Mouse (Mus musculus) embryonic facial prominence, embryonic 11.5 days (tissue): ENCODE measurements around the gene Npr3. TPM values are rescaled to one million over a fixed set of nuclear protein-coding genes. Genes with fewer than 3 reads are reported as not detected.

ENCODE experiments used
- ATAC-seq: fragments of 200-750 bp; cut with Nextera tagmentation; replicated peaks from 2 replicates; pipeline ENCODE4 v1.8.0; 2017; ENCODE audit warnings: low read depth; ENCODE audit not compliant: insufficient number of reproducible peaks, low FRiP score, low TSS enrichment
- DNase-seq: peaks from one replicate; pipeline ENCODE4 v3.0.0-alpha.2; 2015; ENCODE audit warnings: low spot score
- H3K27ac ChIP-seq: fragments of 300-500 bp; sonication (generic); replicated peaks from 2 replicates; pipeline ENCODE4 v1.5.1; 2014; ENCODE audit warnings: mild to moderate bottlenecking, low read depth, low read length, control low read depth
- H3K27me3 ChIP-seq: fragments of 300-500 bp; sonication (generic); 2 replicates; pipeline ENCODE4 v1.6.1; 2014; ENCODE audit warnings: mild to moderate bottlenecking, low read length, moderate library complexity, mixed read lengths; ENCODE audit not compliant: control insufficient read depth, insufficient read depth
- H3K36me3 ChIP-seq: fragments of 300-500 bp; sonication (generic); replicated peaks from 2 replicates; pipeline ENCODE4 v1.6.1; 2014; ENCODE audit warnings: low read depth, mild to moderate bottlenecking, low read length, moderate library complexity, mixed read lengths; ENCODE audit not compliant: control insufficient read depth, insufficient read depth
- H3K4me1 ChIP-seq: fragments of 300-500 bp; sonication (generic); 2 replicates; pipeline ENCODE4 v1.6.1; 2014; ENCODE audit warnings: low read length, mixed read lengths; ENCODE audit not compliant: control insufficient read depth, insufficient read depth
- H3K4me2 ChIP-seq: fragments of 300-500 bp; sonication (generic); 2 replicates; pipeline ENCODE4 v1.6.1; 2014; ENCODE audit warnings: low read depth, mild to moderate bottlenecking, control low read depth, low read length, moderate library complexity
- H3K4me3 ChIP-seq: fragments of 300-500 bp; sonication (generic); 2 replicates; pipeline ENCODE4 v1.5.1; 2014; ENCODE audit warnings: low read depth, low read length, control low read depth
- H3K9ac ChIP-seq: fragments of 300-500 bp; sonication (generic); replicated peaks from 2 replicates; pipeline ENCODE4 v1.6.1; 2014; ENCODE audit warnings: mild to moderate bottlenecking, control low read depth, low read length
- H3K9me3 ChIP-seq: fragments of 300-500 bp; sonication (generic); replicated peaks from 2 replicates; pipeline ENCODE4 v1.6.1; 2016; ENCODE audit warnings: mild to moderate bottlenecking, low read length, inconsistent platforms, mixed read lengths; ENCODE audit not compliant: control insufficient read depth
- WGBS: fragments of 180-500 bp; shearing (Covaris S2); extraction: QIAGEN DNeasy Blood & Tissue Kit; methylation state at CpG from one replicate; pipeline ENCODE4 v1.1.7; 2014; 5-methylcytosine and 5-hydroxymethylcytosine counted together
- polyA plus RNA-seq: library from polyadenylated mRNA; unstranded; fragments of >200 nt; fragmentation: Nextera tagmentation; extraction: Ambion mirVana; gene quantifications from 2 replicates; pipeline ENCODE4 v1.2.1, GENCODE M21; 2014

Gene Npr3
- polyA plus RNA-seq, 1 experiment from 2014 or later = 5.4 TPM

DNA sequence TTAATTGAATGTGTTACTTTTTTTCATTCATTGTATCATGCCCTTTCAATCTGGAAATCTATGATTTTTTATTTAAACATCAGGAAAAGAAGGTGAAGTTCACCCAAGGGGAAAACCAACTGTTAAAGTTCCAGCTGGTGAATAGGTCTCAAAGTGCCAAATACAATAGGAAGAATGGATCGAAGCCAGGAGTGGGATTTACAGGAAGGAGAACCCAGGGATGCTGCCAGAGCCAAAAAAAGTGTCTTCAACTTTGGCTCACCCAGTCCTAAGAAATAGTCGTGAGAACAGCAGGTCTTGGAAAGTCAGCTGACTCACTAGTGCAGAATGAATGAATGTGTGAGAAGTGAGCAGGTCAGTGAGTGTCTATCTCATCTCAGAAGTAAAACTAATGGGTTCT is 29.8 kb downstream of the Npr3 start:
- no peaks in the 10 kb centered on the region for H3K27me3 ChIP-seq
- no peak overlapping the region for H3K27ac ChIP-seq
- no peaks in the 10 kb centered on the region for H3K36me3 ChIP-seq
- WGBS = 77% methylated on average over 2 of the region's 2 CpGs
- H3K9me3 ChIP-seq = no peaks in the 10 kb centered on the region
- DNase-seq = no peak
- H3K4me2 ChIP-seq = no peak overlapping the region
- no peak overlapping the region for H3K9ac ChIP-seq
- ATAC-seq = no peak
- no peak overlapping the region for H3K4me3 ChIP-seq
- H3K4me1 ChIP-seq = no peaks in the 10 kb centered on the region

DNA sequence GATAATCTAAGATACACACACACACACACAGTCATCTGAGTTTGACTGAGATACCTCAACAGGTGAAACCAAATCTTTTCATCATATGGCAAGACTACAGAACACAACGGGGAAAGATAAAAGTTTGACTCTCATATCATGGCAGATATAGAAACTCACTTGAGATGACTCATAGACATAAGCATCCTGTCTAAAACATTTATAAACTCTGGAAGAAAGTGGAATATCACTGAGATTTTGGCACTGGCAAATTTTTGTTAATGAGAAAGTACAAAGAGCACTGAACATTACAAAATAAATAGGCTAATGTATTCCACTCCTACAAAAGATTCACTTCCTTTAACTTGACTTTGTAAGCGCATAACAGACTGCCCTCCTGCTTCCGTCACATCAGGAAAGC is 40.2 kb downstream of the Npr3 start:
- Histone ChIP-seq H3K4me1 (no peaks in the 10 kb centered on the region), H3K4me2 (no peak overlapping the region), H3K27ac (no peak overlapping the region), H3K9me3 (no peaks in the 10 kb centered on the region), H3K36me3 (no peaks in the 10 kb centered on the region), H3K9ac (no peak overlapping the region), H3K27me3 (no peaks in the 10 kb centered on the region), H3K4me3 (no peak overlapping the region)
- whole genome bisulfite sequencing = 95% methylated on average over 3 of the region's 3 CpGs
- no peak for ATAC-seq
- no peak for DNase-seq

DNA sequence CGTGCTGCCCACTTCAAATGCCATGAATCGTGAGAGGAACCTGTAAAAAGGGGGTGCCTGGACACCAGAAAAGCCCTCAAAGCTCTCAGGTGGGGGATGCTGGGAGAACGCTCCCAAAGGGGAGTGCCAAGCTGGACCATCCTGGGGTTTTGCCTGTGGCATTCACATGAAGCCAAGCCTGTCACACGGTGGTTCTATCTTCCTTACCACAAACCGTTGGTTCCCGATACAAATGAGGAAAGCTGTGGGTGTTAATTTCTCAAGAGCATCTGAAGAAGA is 43.6 kb downstream of the Npr3 start:
- WGBS = 94% methylated on average over 6 of the region's 6 CpGs
- ATAC-seq = no peak

DNA sequence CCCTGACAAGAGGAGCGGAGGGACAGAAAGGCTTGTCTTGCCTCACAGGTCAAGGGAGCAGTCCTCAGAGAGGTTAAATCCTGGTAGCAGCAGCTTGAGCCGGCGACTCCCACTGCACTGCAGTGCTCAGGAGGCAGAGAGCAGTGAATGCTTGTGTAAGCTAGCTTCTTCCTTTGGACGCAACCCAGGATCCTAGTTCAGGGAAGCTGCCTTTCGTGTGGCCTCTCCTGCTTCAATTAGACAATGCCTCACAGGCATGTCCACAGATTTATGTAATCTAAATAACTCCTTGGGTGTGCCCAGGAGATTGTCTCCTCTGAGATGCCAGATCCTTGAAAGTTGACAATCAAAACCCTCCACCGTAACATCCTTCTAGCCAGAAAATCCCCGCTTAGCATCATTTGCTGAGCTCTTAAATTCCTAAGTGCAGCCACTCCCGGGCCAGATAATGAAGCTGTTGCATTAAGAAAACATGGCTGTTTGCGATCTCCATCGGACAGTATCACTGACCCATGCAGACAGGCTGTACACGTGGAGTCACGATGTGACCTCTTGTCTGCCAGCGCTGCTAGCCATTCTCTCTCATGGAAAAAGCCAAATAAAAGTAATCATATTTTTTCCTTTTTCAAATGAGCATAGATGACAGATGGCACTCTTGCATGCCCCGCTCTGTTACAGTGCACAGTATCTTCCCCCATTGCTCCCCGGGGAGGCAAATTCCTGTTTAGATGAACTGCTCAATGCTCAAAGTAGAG is 44.1 kb downstream of the Npr3 start:
- ATAC-seq (no peak), DNase-seq (no peak)
- H3K27ac ChIP-seq = no peak overlapping the region
- H3K36me3 ChIP-seq = no peaks in the 10 kb centered on the region
- no peaks in the 10 kb centered on the region for H3K27me3 ChIP-seq
- WGBS = 78% methylated on average over 15 of the region's 15 CpGs
- H3K4me1 ChIP-seq = no peaks in the 10 kb centered on the region
- no peak overlapping the region for H3K9ac ChIP-seq
- no peak overlapping the region for H3K4me3 ChIP-seq
- no peaks in the 10 kb centered on the region for H3K9me3 ChIP-seq
- H3K4me2 ChIP-seq = no peak overlapping the region

More for the DNA sequence above, 43.6 kb downstream of the Npr3 start:
- no peaks in the 10 kb centered on the region for H3K4me1 ChIP-seq
- no peaks in the 10 kb centered on the region for H3K9me3 ChIP-seq
- no peaks in the 10 kb centered on the region for H3K27me3 ChIP-seq
- no peak overlapping the region for H3K4me3 ChIP-seq
- no peak overlapping the region for H3K4me2 ChIP-seq
- no peak overlapping the region for H3K9ac ChIP-seq
- no peak for DNase-seq
- no peaks in the 10 kb centered on the region for H3K36me3 ChIP-seq
- no peak overlapping the region for H3K27ac ChIP-seq

DNA sequence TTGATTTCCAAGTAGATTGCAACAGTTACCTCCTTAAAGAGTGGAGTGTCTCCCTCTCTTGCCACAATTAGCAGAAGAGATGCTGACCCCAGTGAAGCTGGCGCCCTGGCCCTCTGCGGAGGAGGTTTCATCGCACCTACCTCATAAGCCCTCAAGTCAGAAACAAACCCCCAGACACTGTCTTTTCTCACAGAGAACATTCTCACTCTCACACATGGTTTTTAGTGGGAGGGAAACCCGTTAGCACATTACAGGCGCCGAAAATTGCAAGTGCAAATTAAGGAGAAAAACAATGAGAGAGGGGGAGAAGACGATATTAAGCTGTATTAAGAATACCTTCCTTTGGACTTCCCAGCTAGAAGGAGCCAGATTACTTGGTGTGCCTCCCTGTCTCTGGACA is 44.8 kb downstream of the Npr3 start:
- ATAC-seq = no peak
- no peak overlapping the region for H3K27ac ChIP-seq
- no peak overlapping the region for H3K4me2 ChIP-seq
- no peaks in the 10 kb centered on the region for H3K9me3 ChIP-seq
- no peak overlapping the region for H3K9ac ChIP-seq
- H3K4me1 ChIP-seq = no peaks in the 10 kb centered on the region
- H3K27me3 ChIP-seq = no peaks in the 10 kb centered on the region
- H3K4me3 ChIP-seq = no peak overlapping the region
- no peak for DNase-seq
- WGBS = 87% methylated on average over 7 of the region's 7 CpGs
- no peaks in the 10 kb centered on the region for H3K36me3 ChIP-seq

DNA sequence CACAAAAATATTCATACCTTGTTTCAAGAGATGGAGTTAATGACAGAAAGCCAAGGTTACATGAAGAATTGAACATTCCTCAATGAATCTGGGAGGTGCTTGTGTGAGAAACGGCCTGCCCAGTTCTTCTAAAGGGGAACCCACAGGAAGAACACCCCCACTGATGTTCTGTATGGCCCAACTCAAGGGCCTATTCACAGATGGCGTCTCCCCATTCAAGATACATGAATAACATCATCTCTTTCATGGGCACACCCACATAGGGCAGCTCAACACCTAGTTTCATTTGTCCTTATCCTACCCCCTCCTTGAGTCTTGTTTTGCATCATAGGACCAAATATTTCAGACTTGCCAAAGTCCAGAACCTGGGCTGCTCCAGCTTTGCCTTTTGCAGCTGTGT is 46.8 kb downstream of the Npr3 start:
- H3K36me3 ChIP-seq = no peaks in the 10 kb centered on the region
- H3K4me2 ChIP-seq = no peak overlapping the region
- DNase-seq (no peak), ATAC-seq (no peak)
- no peaks in the 10 kb centered on the region for H3K27me3 ChIP-seq
- H3K4me1 ChIP-seq = no peaks in the 10 kb centered on the region
- H3K27ac ChIP-seq = no peak overlapping the region
- H3K9ac ChIP-seq = no peak overlapping the region
- 74% methylated on average over 2 of the region's 2 CpGs for WGBS
- no peaks in the 10 kb centered on the region for H3K9me3 ChIP-seq
- no peak overlapping the region for H3K4me3 ChIP-seq

DNA sequence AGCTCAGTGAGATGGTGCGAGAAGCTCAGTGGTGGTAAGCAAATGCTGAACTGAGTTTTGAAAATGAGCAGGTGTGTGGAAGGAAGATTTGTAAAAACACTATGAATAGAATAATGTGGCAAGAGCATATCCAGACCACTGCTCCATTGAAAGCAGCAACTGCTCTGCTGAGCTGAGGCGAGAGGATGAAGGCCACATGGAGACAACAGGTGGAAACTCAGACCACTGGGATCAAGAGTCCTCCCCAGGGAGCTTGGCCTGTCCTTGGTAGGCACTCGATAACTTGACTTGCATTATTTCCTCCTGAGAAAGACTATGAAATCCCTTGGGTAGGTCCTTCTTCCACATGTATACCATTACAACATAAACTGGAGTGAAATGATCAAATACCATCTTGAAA is 47.3 kb downstream of the Npr3 start:
- Histone ChIP-seq H3K9me3 (no peaks in the 10 kb centered on the region), H3K4me3 (no peak overlapping the region), H3K27ac (no peak overlapping the region), H3K9ac (no peak overlapping the region), H3K4me2 (no peak overlapping the region), H3K36me3 (no peaks in the 10 kb centered on the region), H3K4me1 (no peaks in the 10 kb centered on the region), H3K27me3 (no peaks in the 10 kb centered on the region)
- ATAC-seq (no peak), DNase-seq (no peak)
- 88% methylated on average over 3 of the region's 3 CpGs for WGBS

DNA sequence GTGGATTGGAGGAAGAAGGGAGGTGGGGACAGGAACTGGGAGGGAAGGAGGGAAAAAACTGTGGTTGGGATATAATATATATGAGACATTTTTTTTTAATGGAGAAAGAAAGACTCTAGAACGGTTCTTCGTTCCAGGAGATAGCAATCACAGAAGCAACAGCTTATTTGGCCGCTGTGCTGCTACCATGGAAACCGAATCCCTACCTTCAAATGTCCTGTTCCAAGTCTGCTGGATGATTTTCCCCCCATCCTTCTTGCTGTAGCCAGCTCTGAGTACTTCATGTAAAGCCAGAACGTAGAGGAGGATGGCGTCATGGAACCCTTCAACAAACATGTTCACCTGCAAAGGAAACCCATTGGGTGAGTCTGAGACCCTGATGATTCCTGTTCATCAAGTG is 48.7 kb downstream of the Npr3 start:
- DNase-seq (no peak), ATAC-seq (no peak)
- Histone ChIP-seq H3K27ac (no peak overlapping the region), H3K27me3 (no peaks in the 10 kb centered on the region), H3K9ac (no peak overlapping the region), H3K36me3 (no peaks in the 10 kb centered on the region), H3K4me2 (no peak overlapping the region), H3K9me3 (no peaks in the 10 kb centered on the region), H3K4me1 (no peaks in the 10 kb centered on the region), H3K4me3 (no peak overlapping the region)
- WGBS = 91% methylated on average over 6 of the region's 6 CpGs
